Mouse (Mus musculus): ENCODE data around the gene Chn1.

- TF ChIP-seq POLR2A (IDR thresholded peaks at IDR 0.05; ENCODE audit: low read depth, low read length) (no peak), CTCF (IDR thresholded peaks at IDR 0.05; ENCODE audit: borderline replicate concordance, insufficient read depth, low read length) (no peak)
These were observed 15.2 kb upstream of the Chn1 start for GRCm38 (mm10) chr2:73790332-73790731.
